Mouse (Mus musculus) frontal cortex, postnatal 14 days (tissue): ENCODE data around the gene Slc16a13.
"Not testable (repeated sequence)": the region's sequence is repeated elsewhere in the genome, so short reads cannot be mapped to it uniquely, and the experiment has no call there.

Experiments
- DNase-seq, 2 experiments: peaks; one replicate each; pipeline ENCODE4 v3.0.0; 2022; ENCODE audit warnings: low spot score in 2 of 2

Gene Slc16a13

GRCm38 (mm10) chr11:70171847-70172246 lies 49.0 kb downstream of the Slc16a13 start:
- no peak for DNase-seq

- DNase-seq: no peak
Measured at GRCm38 (mm10) chr11:70171181-70171580, 49.7 kb downstream of the Slc16a13 start.

- DNase-seq: no peak
Measured at GRCm38 (mm10) chr11:70170291-70170690, 50.6 kb downstream of the Slc16a13 start.

- not testable (repeated sequence) for DNase-seq
Measured at GRCm38 (mm10) chr11:70169471-70169870, 51.4 kb downstream of the Slc16a13 start.

- no peak for DNase-seq
Measured at GRCm38 (mm10) chr11:70168136-70168535, 52.7 kb downstream of the Slc16a13 start.
